Mouse (Mus musculus) kidney, adult 2 months (tissue): ENCODE data around the gene Pls1. TPM values are rescaled to one million over a fixed set of nuclear protein-coding genes. Genes with fewer than 3 reads are reported as not detected.

Experiments
- DNase-seq: peaks from one replicate; pipeline ENCODE4 v3.0.0; 2021
- H3K27ac ChIP-seq: fragments of 200-500 bp; 2 replicates; pipeline ENCODE4 v1.5.1; 2012; ENCODE audit warnings: low read depth, low read length, control low read depth, inconsistent platforms; ENCODE audit not compliant: insufficient read depth
- H3K27me3 ChIP-seq: fragments of 200-500 bp; replicated peaks from 2 replicates; pipeline ENCODE4 v1.6.1; 2012; ENCODE audit warnings: mild to moderate bottlenecking, moderate library complexity, low read length, inconsistent platforms; ENCODE audit not compliant: control insufficient read depth, insufficient read depth
- H3K36me3 ChIP-seq: fragments of 200-500 bp; 2 replicates; pipeline ENCODE4 v1.6.1; 2012; ENCODE audit warnings: mild to moderate bottlenecking, moderate library complexity, low read length, inconsistent platforms; ENCODE audit not compliant: control insufficient read depth, insufficient read depth
- H3K4me1 ChIP-seq: fragments of 200-500 bp; 2 replicates; pipeline ENCODE4 v1.6.1; 2011; ENCODE audit warnings: low read length; ENCODE audit not compliant: control insufficient read depth, insufficient read depth
- H3K4me3 ChIP-seq: fragments of 200-500 bp; 2 replicates; pipeline ENCODE4 v1.5.1; 2011; ENCODE audit warnings: mild to moderate bottlenecking, low read depth, low read length, control low read depth; ENCODE audit not compliant: insufficient read depth
- CTCF ChIP-seq: fragments of 200-500 bp; conservative IDR thresholded peaks from 2 replicates; pipeline ENCODE4 v1.5.1; 2011; ENCODE audit warnings: low read depth, mild to moderate bottlenecking, control low read depth, low read length, moderate library complexity, mixed read lengths; ENCODE audit not compliant: insufficient read depth, insufficient read length
- POLR2A ChIP-seq: fragments of 200-500 bp; IDR thresholded peaks from one replicate; pipeline ENCODE4 v1.6.1; 2011; ENCODE audit warnings: low read depth, low read length, control low read depth
- WGBS: fragments of 180-500 bp; shearing (Covaris S2); methylation state at CpG from one replicate; pipeline ENCODE4 v1.1.7; 2018; 5-methylcytosine and 5-hydroxymethylcytosine counted together
- polyA plus RNA-seq: library from polyadenylated mRNA; depleted of rRNA; stranded (reverse); fragments of >200 nt; gene quantifications from 2 replicates; pipeline ENCODE4 v1.2.3, GENCODE M21; 2012

Pls1 gene
- polyA plus RNA-seq, 1 experiment, result 21.6 TPM

DNA sequence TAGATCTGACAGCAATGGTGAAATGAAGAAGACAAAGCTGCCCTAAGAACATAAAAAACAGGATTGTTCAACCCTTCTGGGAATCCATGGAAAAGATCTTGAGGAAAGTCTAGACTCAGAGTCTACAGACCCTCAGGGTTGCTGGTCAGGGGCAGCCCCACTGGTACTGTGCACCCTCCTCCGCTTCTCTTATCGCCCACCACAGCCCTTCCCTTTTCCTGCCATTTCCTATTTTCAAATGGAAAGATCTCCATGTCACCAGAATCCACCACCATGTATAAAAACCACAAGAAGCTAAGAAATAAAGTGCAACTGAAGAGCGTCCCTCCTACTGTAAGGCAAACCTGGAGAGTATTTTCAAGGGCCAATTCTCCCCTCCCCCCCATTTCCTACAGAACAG lies 41.3 kb downstream of the Pls1 start:
- H3K27me3 ChIP-seq, result no peaks in the 10 kb centered on the region
- 85% methylated on average over 3 of the region's 3 CpGs for WGBS
- no peaks in the 10 kb centered on the region for H3K4me1 ChIP-seq
- TF ChIP-seq CTCF (no peak), POLR2A (no peak)
- DNase-seq, result no peak
- no peak overlapping the region for H3K27ac ChIP-seq
- no peaks in the 10 kb centered on the region for H3K36me3 ChIP-seq
- no peak overlapping the region for H3K4me3 ChIP-seq

DNA sequence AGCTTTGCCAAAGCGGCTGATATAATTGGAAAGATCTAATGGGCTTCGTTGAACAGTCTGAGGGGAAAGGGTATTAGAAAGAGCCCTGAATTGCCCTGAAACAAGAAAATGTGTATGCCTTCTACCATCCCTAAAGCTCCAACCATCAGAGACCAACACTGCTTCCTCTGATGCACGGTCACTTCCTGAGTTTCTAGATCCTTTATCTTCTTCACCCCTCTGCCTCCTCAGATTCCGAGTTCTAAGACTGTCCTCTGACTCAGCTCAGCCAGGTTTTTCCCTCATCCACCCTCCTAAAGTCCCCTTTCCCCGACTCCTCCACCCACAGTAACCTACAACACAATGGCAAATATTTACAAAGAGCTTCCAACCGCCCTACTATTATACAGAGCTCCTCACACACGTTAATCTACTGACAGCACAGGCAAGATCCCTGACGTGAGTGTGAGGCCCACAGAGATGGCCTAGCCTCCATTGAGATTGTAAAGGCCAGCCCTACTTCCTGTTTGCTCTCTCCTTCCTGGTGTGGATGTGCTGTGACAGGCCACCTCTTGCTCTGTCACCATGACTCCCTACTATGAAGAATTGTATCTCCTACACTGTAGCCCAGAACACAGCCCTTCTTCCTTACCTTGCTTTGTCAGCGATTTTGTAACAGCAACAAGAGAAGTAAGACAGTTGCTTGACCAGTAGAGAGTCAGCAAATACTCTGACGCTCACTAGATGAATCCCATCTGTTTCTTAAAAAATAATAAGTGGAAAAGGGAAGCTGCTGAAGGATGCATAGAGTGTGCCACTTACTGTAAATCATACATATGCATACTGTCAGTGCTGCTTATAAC lies 43.3 kb downstream of the Pls1 start:
- no peak for DNase-seq
- TF ChIP-seq POLR2A, result no peak
- 77% methylated on average over 10 of the region's 10 CpGs for WGBS
- no peaks in the 10 kb centered on the region for H3K27me3 ChIP-seq
- no peaks in the 10 kb centered on the region for H3K36me3 ChIP-seq
- H3K4me3 ChIP-seq, result no peak overlapping the region
- no peaks in the 10 kb centered on the region for H3K4me1 ChIP-seq
- no peak overlapping the region for H3K27ac ChIP-seq

DNA sequence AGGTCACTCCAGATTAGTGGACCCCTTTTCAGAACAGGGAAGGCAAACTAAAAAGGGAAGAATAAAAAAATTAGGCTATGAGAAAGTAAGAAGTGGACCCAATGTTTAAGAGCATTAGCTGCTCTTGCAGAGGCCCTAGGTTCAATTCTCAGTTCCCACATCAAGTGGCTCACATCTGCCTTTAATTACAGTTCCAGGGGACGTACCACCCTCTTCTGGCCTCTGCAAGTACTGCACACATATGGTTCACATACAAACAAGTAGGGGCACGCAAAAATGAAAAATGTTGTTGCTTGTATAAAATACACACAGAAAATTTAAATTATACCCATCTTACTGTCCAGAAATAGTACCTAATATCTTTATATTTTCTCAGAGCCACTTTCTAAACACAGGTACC lies 48.8 kb downstream of the Pls1 start:
- peak overlapping the region; percentile 100 for H3K27ac ChIP-seq
- TF ChIP-seq CTCF, result no peak
- no peak for TF ChIP-seq POLR2A
- WGBS, result 92% methylated on average over 2 of the region's 2 CpGs

DNA sequence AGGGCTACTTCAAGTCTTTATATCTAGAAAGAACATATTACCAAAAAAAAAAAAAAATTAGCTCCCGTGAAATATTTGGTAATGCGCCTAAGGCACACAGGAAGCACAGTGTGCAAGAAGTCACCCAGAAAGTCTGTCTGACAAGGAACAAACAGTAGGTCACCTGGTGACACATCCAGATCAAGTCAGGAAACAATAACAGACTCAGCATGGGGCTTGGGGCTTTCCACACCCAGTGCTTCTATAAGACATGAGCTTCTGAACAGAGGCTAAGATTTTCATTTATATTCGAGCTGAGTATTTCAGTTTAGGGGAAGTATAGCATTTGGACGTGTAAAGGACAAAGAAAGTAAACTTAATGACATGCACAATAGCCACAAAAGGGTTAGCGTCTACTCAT lies 49.3 kb downstream of the Pls1 start:
- H3K4me1 ChIP-seq, result peaks cover 9% of the 10 kb centered on the region
- WGBS, result 52% methylated on average over 5 of the region's 5 CpGs
- DNase-seq, result peak; percentile 9
- H3K27ac ChIP-seq, result peak overlapping the region; percentile 100
- H3K27me3 ChIP-seq, result no peaks in the 10 kb centered on the region
- TF ChIP-seq POLR2A, result no peak
- no peak for TF ChIP-seq CTCF
- no peak overlapping the region for H3K4me3 ChIP-seq
- no peaks in the 10 kb centered on the region for H3K36me3 ChIP-seq

More for the DNA sequence above, 48.8 kb downstream of the Pls1 start:
- Histone ChIP-seq H3K36me3 (no peaks in the 10 kb centered on the region), H3K27me3 (no peaks in the 10 kb centered on the region), H3K4me1 (peaks cover 9% of the 10 kb centered on the region), H3K4me3 (no peak overlapping the region)
- DNase-seq, result no peak

DNA sequence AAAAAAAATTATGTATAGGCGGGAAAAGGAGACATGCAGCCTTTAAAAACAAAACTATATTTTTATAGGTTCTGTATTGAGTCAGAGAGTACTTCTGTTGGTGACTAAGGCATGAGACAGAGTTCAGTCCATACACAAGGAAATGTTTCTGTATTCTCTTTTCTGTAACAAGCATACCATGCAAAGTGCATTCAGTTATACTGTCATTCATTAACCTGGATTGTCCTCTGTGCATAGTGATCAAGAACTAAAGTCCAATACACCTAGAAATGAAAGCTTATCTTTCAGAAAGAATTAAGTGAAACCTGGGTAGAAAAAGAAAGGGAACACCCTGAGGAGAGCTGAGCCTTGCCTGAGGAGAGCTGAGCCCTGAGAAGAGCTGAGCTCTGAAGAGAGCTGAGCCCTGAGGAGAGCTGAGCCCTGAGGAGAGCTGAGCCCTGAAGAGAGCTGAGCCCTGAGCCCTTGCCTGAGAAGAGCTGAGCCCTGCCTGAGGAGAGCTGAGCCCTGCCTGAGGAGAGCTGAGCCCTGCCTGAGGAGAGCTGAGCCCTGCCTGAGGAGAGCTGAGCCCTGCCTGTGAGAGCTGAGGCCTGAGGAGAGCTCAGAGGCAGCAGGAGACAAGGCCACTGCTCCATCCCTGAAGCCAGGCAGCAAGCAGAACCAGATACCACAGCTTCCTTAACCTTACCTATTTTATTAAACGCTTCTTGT lies 49.9 kb downstream of the Pls1 start:
- peak overlapping the region; percentile 100 for H3K27ac ChIP-seq
- H3K27me3 ChIP-seq, result no peaks in the 10 kb centered on the region
- TF ChIP-seq POLR2A (no peak), CTCF (no peak)
- WGBS, result 48% methylated on average over 2 of the region's 2 CpGs
- peaks cover 9% of the 10 kb centered on the region for H3K4me1 ChIP-seq
- DNase-seq, result peak; percentile 77
- no peak overlapping the region for H3K4me3 ChIP-seq
- H3K36me3 ChIP-seq, result no peaks in the 10 kb centered on the region

DNA sequence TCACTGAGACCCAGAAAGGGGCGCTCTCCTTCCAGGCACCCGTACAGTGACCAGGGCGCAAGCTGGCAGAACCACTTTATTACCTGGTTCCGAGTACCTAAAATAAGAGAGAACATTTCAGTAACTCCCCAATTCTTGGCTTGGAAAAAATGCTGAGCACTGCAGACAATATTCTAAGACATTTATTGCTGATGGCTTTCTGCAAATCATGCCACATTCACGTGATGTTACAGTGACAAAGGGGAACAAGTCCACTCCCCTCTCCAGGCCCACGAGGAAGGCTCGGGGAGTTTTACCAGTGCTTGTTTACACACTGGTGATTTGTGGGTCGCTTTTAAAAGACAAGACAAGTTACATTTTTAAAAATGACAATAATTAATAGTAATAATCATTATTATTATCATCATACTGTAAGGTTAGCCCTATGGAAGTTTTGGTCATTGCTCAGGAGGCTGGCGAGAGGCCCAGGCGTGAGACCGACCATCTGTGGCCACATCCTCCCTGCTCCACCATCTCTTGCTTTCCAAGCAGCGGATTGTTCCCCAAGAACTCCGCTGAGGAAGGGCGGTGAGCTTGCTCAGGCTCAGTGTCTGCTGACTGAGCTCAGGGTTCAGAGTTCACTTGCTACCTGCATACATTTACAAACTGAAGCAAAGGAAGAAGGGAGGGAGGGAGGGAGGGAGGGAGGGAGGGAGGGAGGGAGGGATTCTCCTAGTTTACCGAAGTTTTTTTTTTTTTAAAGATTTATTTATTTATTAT lies 50.9 kb downstream of the Pls1 start:
- H3K4me3 ChIP-seq, result no peak overlapping the region
- no peak overlapping the region; the same call in 1 of the 2 replicates for H3K27ac ChIP-seq
- DNase-seq, result peak; percentile 87

More for the DNA sequence above, 50.9 kb downstream of the Pls1 start:
- Histone ChIP-seq H3K27me3 (no peaks in the 10 kb centered on the region), H3K4me1 (peaks cover 9% of the 10 kb centered on the region), H3K36me3 (no peaks in the 10 kb centered on the region)
- 55% methylated on average over 15 of the region's 15 CpGs for WGBS
- TF ChIP-seq POLR2A (no peak), CTCF (no peak)
